Mouse (Mus musculus): Measurements from ENCODE around the gene Idua. TPM values are rescaled to one million over a fixed set of nuclear protein-coding genes. Genes with fewer than 3 reads are reported as not detected.

Idua gene
- polyA plus RNA-seq, 2 experiments from 2014 or later: 22.1 to 56.4 TPM

DNA sequence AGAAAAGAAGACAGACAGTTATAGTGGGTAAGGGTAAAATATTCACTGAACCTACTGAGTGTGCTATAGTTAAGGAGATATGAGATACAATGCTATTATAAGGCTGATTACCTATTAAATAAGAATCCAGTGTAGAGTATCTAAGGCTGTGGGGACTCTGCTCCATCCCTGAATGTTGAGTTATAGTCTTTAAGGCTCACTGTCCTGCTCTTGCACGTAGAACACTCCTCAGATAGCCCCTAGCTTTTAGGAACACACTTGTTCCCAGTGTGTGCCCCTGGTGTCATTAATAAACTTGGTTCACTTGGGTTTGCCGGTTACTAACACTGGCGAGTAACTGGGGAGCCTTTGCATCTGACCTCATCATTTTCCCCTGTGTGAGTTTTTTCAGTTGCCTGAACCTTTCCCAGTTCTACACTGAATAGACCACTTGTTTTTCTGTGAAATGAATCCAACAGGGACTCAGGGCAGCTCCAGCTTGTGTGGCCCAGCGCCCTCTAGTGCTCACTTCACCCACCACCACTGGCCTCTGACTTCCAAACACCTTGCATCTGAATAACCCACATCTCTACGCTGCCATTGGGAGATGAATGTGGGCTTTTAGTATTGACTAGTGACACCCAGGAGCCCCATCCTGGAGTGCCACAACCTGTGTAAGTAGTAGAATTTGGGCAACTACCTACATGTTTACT, 66.6 kb downstream of the Idua start:
- ATAC-seq: peak; percentile 47

DNA sequence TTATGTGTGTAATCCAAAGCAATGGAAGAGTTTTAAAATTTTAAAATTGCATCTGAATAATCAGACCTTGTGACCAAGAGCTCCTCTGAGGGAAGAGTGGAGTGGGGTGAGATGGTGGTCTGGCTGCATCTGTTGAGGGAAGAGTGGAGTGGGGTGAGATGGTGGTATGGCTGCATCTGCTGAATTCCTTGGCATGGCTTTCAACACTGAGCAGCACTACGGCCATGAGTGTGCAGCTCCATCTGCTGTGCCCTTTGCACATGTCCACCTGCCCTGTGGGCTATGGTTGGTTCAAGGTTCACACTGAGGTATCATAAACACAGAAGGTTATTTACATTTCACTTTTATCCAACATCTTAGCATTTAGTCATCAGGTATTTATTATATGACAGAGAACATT, 67.3 kb downstream of the Idua start:
- ATAC-seq: no peak

Other genes starting within 250 kb of the Idua start
- gene Atp5k, start 225.9 kb upstream of the Idua start, polyA plus RNA-seq (2017; shearing (Covaris generic)): 100 to 1,000 TPM; 145 to 234 TPM
- gene Mfsd7a, start 211.4 kb upstream of the Idua start, polyA plus RNA-seq (2017; shearing (Covaris generic)): not detected
- gene Pcgf3, start 199.1 kb upstream of the Idua start, polyA plus RNA-seq (2017; shearing (Covaris generic)): 1 to 10 TPM; 3.2 to 3.6 TPM
- not detected for gene Cplx1, start 110.3 kb upstream of the Idua start, polyA plus RNA-seq (2017; shearing (Covaris generic))
- 100 to 1,000 TPM in 1 of 2 experiments, 10 to 100 TPM in 1; 65.0 to 101 TPM for gene Gak, start 30.6 kb upstream of the Idua start, polyA plus RNA-seq (2017; shearing (Covaris generic))
- 10 to 100 TPM; 38.6 to 56.7 TPM for gene Tmem175, start 30.6 kb upstream of the Idua start, polyA plus RNA-seq (2017; shearing (Covaris generic))
- 1 to 10 TPM; 5.2 to 7.0 TPM for gene Dgkq, start 9.3 kb downstream of the Idua start, polyA plus RNA-seq (2017; shearing (Covaris generic))
- under 1 TPM; 0.16 to 0.20 TPM for gene Slc26a1, start 15.2 kb downstream of the Idua start, polyA plus RNA-seq (2017; shearing (Covaris generic))
- gene Fgfrl1, start 32.1 kb downstream of the Idua start, polyA plus RNA-seq (2017; shearing (Covaris generic)): under 1 TPM in 1 of 2 experiments, not detected in 1; 0.67 TPM
- gene Rnf212, start 114.7 kb downstream of the Idua start, polyA plus RNA-seq (2017; shearing (Covaris generic)): not detected
- not detected for gene Tmed11, start 135.0 kb downstream of the Idua start, polyA plus RNA-seq (2017; shearing (Covaris generic))
- gene Vmn2r8, start 148.5 kb downstream of the Idua start, polyA plus RNA-seq (2017; shearing (Covaris generic)): not detected
- gene Vmn2r9, start 192.3 kb downstream of the Idua start, polyA plus RNA-seq (2017; shearing (Covaris generic)): under 1 TPM in 1 of 2 experiments, not detected in 1; 0.03 TPM

Measured in CD4-positive, CD25-positive, alpha-beta regulatory T cell, adult 4 months (primary cell).